Mouse (Mus musculus) forebrain, embryonic 16.5 days (tissue): ENCODE measurements at regions not wholly inside any gene's neighbourhood (a gene's known extent, or its start where the extent isn't known, plus 50 kb on each side); places are given as distances from the start of the nearest gene placed in this dataset.
"Not testable (repeated sequence)": the region's sequence is repeated elsewhere in the genome, so short reads cannot be mapped to it uniquely, and the experiment has no call there.

ENCODE experiments used
- ATAC-seq: fragments of 200-750 bp; cut with Nextera tagmentation; 2 replicates; pipeline ENCODE4 v1.8.0; 2017; ENCODE audit warnings: mild to moderate bottlenecking, moderate library complexity
- H3K27ac ChIP-seq: fragments of 300-500 bp; sonication (generic); 2 replicates; pipeline ENCODE4 v1.5.1; 2014; ENCODE audit warnings: low read length, control low read depth
- H3K27me3 ChIP-seq: fragments of 300-500 bp; sonication (generic); replicated peaks from 2 replicates; pipeline ENCODE4 v1.6.1; 2014; ENCODE audit warnings: low read length; ENCODE audit not compliant: control insufficient read depth, insufficient read depth
- H3K36me3 ChIP-seq: fragments of 300-500 bp; sonication (generic); 2 replicates; pipeline ENCODE4 v1.6.1; 2014; ENCODE audit not compliant: control insufficient read depth, insufficient read depth
- H3K4me1 ChIP-seq: fragments of 300-500 bp; sonication (generic); replicated peaks from 2 replicates; pipeline ENCODE4 v1.6.1; 2014; ENCODE audit warnings: low read length; ENCODE audit not compliant: control insufficient read depth, insufficient read depth
- H3K4me2 ChIP-seq: fragments of 300-500 bp; sonication (generic); 2 replicates; pipeline ENCODE4 v1.6.1; 2014; ENCODE audit warnings: mild to moderate bottlenecking, low read length, control low read depth
- H3K4me3 ChIP-seq: fragments of 300-500 bp; sonication (generic); replicated peaks from 2 replicates; pipeline ENCODE4 v1.5.1; 2014; ENCODE audit warnings: mild to moderate bottlenecking, low read length, control low read depth
- H3K9ac ChIP-seq: fragments of 300-500 bp; sonication (generic); replicated peaks from 2 replicates; pipeline ENCODE4 v1.6.1; 2014; ENCODE audit warnings: low read depth, low read length, control low read depth
- H3K9me3 ChIP-seq: fragments of 300-500 bp; sonication (generic); 2 replicates; pipeline ENCODE4 v1.6.1; 2016; ENCODE audit warnings: low read length; ENCODE audit not compliant: control insufficient read depth
- WGBS: fragments of 180-500 bp; shearing (Covaris S2); extraction: QIAGEN DNeasy Blood & Tissue Kit; methylation state at CpG from one replicate; pipeline ENCODE4 v1.1.7; 2014; 5-methylcytosine and 5-hydroxymethylcytosine counted together

- ATAC-seq, result peak; percentile 73
- H3K4me3 ChIP-seq, result no peak overlapping the region
- H3K27ac ChIP-seq, result no peak overlapping the region
- no peaks in the 10 kb centered on the region for H3K36me3 ChIP-seq
- no peaks in the 10 kb centered on the region for H3K27me3 ChIP-seq
- H3K4me1 ChIP-seq, result no peaks in the 10 kb centered on the region
- H3K4me2 ChIP-seq, result no peak overlapping the region
- H3K9ac ChIP-seq, result no peak overlapping the region
- no peaks in the 10 kb centered on the region for H3K9me3 ChIP-seq
Measured at GRCm38 (mm10) chr5:7719557-7719956, 240.7 kb upstream of the Steap4 start.

GRCm38 (mm10) chr5:7720061-7720460 is 240.2 kb upstream of the Steap4 start:
- WGBS, result 29% methylated on average over 3 of the region's 3 CpGs
- no peak overlapping the region for H3K9ac ChIP-seq
- no peaks in the 10 kb centered on the region for H3K27me3 ChIP-seq
- no peak overlapping the region for H3K4me2 ChIP-seq
- H3K4me1 ChIP-seq, result no peaks in the 10 kb centered on the region
- ATAC-seq, result no peak
- no peak overlapping the region for H3K27ac ChIP-seq
- H3K9me3 ChIP-seq, result no peaks in the 10 kb centered on the region
- no peaks in the 10 kb centered on the region for H3K36me3 ChIP-seq
- H3K4me3 ChIP-seq, result no peak overlapping the region

- H3K4me1 ChIP-seq, result no peaks in the 10 kb centered on the region
- H3K27ac ChIP-seq, result no peak overlapping the region
- H3K4me2 ChIP-seq, result no peak overlapping the region
- no peak overlapping the region for H3K4me3 ChIP-seq
- no peaks in the 10 kb centered on the region for H3K36me3 ChIP-seq
- no peaks in the 10 kb centered on the region for H3K27me3 ChIP-seq
- ATAC-seq, result no peak
- H3K9ac ChIP-seq, result no peak overlapping the region
- no peaks in the 10 kb centered on the region for H3K9me3 ChIP-seq
- 78% methylated on average over 2 of the region's 2 CpGs for WGBS
Measured at GRCm38 (mm10) chr5:7720688-7721087, 239.6 kb upstream of the Steap4 start.

GRCm38 (mm10) chr5:7732566-7732965 is 227.7 kb upstream of the Steap4 start:
- not testable (repeated sequence) for H3K27me3 ChIP-seq, H3K27ac ChIP-seq, ATAC-seq, H3K9me3 ChIP-seq, H3K36me3 ChIP-seq, H3K4me3 ChIP-seq, H3K4me2 ChIP-seq, H3K4me1 ChIP-seq, H3K9ac ChIP-seq
- WGBS, result 80% methylated on average over 2 of the region's 2 CpGs

- Histone ChIP-seq H3K4me2 (no peak overlapping the region), H3K9ac (no peak overlapping the region), H3K4me1 (no peaks in the 10 kb centered on the region), H3K27me3 (no peaks in the 10 kb centered on the region), H3K9me3 (no peaks in the 10 kb centered on the region), H3K36me3 (no peaks in the 10 kb centered on the region), H3K4me3 (no peak overlapping the region), H3K27ac (no peak overlapping the region)
- ATAC-seq, result no peak
- 85% methylated on average over 1 of the region's 1 CpGs for WGBS
Measured at GRCm38 (mm10) chr5:7779827-7780226, 180.4 kb upstream of the Steap4 start.

- WGBS, result 85% methylated on average over 1 of the region's 1 CpGs
- H3K4me3 ChIP-seq, result no peak overlapping the region
- H3K9me3 ChIP-seq, result no peaks in the 10 kb centered on the region
- no peaks in the 10 kb centered on the region for H3K4me1 ChIP-seq
- no peak for ATAC-seq
- no peak overlapping the region for H3K9ac ChIP-seq
- no peak overlapping the region for H3K4me2 ChIP-seq
- no peaks in the 10 kb centered on the region for H3K36me3 ChIP-seq
- H3K27me3 ChIP-seq, result no peaks in the 10 kb centered on the region
- no peak overlapping the region for H3K27ac ChIP-seq
Measured at GRCm38 (mm10) chr5:7782235-7782634, 178.0 kb upstream of the Steap4 start.

- WGBS, result 49% methylated on average over 5 of the region's 5 CpGs
- H3K9me3 ChIP-seq, result no peaks in the 10 kb centered on the region
- H3K4me2 ChIP-seq, result no peak overlapping the region
- no peak overlapping the region for H3K9ac ChIP-seq
- H3K27me3 ChIP-seq, result no peaks in the 10 kb centered on the region
- no peak overlapping the region for H3K4me3 ChIP-seq
- no peaks in the 10 kb centered on the region for H3K36me3 ChIP-seq
- no peaks in the 10 kb centered on the region for H3K4me1 ChIP-seq
- no peak overlapping the region for H3K27ac ChIP-seq
- no peak for ATAC-seq
Measured at GRCm38 (mm10) chr5:7788406-7788805, 171.9 kb upstream of the Steap4 start.

GRCm38 (mm10) chr5:7789126-7789525 is 171.1 kb upstream of the Steap4 start:
- Histone ChIP-seq H3K9me3 (no peaks in the 10 kb centered on the region), H3K4me2 (no peak overlapping the region), H3K4me3 (no peak overlapping the region), H3K36me3 (no peaks in the 10 kb centered on the region), H3K4me1 (no peaks in the 10 kb centered on the region), H3K9ac (no peak overlapping the region), H3K27ac (no peak overlapping the region), H3K27me3 (no peaks in the 10 kb centered on the region)
- 95% methylated on average over 1 of the region's 1 CpGs for WGBS
- ATAC-seq, result no peak

- H3K36me3 ChIP-seq, result no peaks in the 10 kb centered on the region
- H3K9me3 ChIP-seq, result no peaks in the 10 kb centered on the region
- no peak overlapping the region for H3K4me2 ChIP-seq
- H3K27ac ChIP-seq, result no peak overlapping the region
- H3K9ac ChIP-seq, result no peak overlapping the region
- WGBS, result 39% methylated on average over 5 of the region's 5 CpGs
- ATAC-seq, result no peak
- no peaks in the 10 kb centered on the region for H3K4me1 ChIP-seq
- no peaks in the 10 kb centered on the region for H3K27me3 ChIP-seq
- H3K4me3 ChIP-seq, result no peak overlapping the region
Measured at GRCm38 (mm10) chr5:7820592-7820991, 139.7 kb upstream of the Steap4 start.

- Histone ChIP-seq H3K9me3 (no peaks in the 10 kb centered on the region), H3K4me1 (no peaks in the 10 kb centered on the region), H3K9ac (no peak overlapping the region), H3K4me3 (no peak overlapping the region), H3K4me2 (no peak overlapping the region), H3K36me3 (no peaks in the 10 kb centered on the region), H3K27ac (no peak overlapping the region), H3K27me3 (no peaks in the 10 kb centered on the region)
- no peak for ATAC-seq
- 66% methylated on average over 3 of the region's 3 CpGs for WGBS
Measured at GRCm38 (mm10) chr5:7821700-7822099, 138.6 kb upstream of the Steap4 start.
